Mouse (Mus musculus): ENCODE results near the gene Pdxp. TPM values are rescaled to one million over a fixed set of nuclear protein-coding genes. Genes with fewer than 3 reads are reported as not detected.

Gene Pdxp
- 1 to 10 TPM; 2.2 to 3.2 TPM for total RNA-seq (2023)

DNA sequence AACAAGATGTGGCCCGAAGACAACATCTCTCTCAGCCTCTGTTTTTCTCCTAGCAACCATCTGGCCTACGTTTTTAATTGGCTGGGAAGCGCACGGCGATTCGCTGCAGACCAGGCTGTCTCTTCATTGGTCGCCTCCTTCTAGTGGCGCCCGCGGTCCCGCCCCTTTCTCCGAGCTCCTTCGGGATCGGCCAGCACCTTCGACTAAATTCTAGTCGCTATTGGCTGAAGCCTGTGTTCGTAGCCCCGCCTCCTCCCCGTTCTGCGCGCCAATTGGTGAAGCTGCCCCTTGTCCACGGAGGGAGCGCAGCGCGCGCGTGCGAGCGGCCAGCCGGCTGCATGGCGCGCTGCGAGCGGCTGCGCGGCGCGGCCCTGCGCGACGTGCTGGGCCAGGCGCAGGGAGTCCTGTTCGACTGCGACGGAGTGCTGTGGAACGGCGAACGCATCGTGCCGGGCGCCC lies at the start of gene Pdxp:
Pdxp (plus strand) TSS at position 288 of the 459 bp plus-strand sequence.

DNA sequence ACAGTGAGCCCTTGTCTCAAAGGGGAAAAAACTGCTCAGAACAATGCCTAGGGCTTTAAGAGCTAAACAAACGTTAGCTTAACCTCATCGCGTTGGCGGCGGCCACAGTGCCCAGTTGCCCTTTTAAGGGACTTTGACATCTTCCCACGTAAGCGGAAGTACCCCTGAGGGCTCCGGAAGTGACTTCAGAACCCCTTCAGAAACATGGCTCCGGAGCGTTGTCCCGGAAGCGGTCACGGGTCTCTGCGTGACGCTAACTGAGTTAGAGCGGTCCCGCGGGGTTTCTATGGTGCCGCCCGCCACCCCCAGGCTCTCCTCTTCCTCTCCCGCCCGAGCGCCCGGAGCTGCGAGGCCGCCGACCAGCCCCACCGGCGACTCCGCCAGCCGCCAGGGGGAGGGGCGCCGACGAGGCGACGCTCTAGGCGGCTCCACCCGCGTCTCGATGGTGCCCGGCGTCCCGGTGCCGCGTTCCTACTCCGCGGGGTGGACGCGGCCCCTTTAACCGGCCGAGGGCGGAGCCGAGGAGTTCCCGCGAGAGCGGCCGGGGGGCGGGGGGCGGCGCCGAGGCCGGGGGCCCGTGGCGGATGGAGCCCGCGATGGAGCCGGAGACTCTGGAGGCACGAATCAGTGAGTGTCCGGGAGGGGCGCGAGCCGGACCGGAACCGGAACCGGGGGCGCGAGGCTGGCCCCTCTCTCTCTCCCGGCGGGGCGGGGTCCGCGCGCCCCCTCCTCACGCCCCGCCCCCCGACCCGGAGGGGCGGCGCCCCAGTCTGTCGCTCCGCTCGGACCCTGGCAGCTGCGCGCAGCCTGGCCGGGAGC lies 36.5 kb upstream of the Pdxp start, which contains the start of gene Gga1:
Gga1 (plus strand) TSS at position 200 of the 819 bp plus-strand sequence.

DNA sequence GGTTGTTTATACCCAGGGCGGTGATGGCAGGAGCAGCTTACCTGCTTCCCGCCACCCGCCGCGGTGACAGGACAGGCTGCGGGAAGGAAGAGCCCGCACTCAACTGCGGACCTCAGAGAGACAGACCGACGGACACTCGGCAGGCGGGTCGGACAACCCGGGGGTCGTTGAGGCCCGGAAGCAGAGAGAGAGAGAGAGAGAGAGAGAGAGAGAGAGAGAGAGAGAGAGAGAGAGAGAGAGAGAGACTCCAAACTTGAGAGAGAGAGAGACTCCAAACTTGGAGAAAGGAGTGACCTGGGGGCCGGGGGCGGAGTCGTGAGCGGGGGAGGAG lies 14.3 kb upstream of the Pdxp start, which contains the start of gene Gm49510:
Gm49510 (plus strand) TSS at position 259 of the 331 bp plus-strand sequence.

DNA sequence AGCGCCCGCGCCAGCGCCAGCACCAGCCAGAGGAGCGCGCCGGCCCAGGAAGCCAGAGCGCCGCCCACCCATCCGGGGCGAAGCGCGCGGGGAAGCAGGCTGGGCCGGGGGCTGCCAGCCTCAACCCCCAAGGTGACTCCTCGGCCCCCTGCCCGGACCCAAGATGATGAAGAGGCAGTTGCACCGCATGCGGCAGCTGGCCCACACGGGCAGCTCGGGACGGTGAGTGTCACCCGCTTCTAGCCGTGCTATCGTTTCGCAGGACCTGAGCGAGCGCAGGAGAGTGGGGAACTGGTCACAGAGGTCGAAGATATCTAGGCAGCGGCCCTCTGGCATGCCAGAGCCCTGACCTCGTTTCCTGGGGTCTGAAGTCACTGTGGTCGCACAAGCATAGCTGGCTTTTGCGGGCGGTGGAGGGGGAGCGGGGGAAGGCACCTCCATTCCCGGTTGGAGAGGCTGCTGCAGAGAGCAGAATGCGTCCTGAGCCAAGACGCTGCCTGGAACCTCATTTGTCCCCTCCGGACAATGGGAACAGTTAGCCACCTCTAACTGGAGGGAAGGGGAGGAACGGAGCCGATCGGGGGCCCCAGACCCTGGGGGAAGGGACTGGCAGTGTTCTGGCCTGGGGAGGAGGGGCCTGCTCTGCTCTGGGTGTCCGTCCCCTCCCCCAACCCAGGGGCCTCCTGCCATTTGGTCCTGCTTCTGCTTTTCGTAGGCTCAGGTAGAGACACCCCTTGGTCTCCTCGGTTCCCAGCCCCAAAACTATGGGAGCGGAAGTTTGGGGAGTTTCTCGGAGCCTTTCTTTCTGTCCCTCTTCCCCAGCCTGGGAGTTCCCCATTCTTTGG lies 13.8 kb upstream of the Pdxp start, which contains the start of gene Sh3bp1:
Sh3bp1 (plus strand) TSS at position 29 of the 845 bp plus-strand sequence.

DNA sequence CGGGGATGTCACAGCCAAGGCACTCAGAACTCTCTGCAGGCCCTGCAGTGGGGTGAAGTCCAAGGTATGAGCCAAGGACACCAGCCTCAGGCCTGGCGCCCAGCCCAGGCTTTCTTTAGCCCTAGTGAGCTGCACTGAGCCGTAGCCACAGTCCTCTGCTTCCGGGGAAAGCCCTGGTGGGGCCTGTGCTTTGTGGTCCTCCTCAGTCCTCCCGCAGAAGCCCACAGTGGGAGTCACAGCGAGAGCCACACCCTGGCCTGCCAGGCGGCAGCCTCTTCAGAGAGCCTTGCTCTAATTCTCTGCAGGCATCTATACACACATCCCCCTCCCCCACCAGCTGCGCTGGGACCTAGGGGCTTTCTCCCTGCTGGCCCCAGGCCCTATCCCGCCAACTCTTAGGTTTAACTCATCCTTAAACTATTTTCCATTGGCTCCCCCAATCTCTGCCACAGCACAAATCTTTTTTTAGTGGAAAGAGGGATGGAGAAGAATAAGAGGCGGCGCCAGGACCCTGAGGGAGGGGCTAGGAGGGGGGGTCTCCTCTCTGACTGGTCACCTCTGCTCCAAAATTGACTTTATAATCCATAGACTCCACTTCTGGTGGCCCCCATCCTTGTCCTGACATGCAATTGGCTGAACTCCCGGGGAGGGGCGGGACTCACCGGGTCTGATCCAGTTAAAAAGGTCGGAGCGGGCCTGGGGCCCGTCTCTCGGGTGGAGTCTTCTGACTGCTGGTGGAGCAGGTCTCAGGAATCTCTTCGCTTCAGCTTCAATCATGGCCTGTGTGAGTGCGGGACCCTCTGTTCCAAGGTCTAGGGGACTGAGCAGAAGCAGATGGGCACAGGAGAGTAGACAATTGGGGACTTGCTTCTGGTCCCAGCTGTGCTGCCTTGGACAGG lies 12.6 kb downstream of the Pdxp start, which contains the start of gene Lgals1:
Lgals1 (plus strand) TSS at position 705 of the 899 bp plus-strand sequence.

DNA sequence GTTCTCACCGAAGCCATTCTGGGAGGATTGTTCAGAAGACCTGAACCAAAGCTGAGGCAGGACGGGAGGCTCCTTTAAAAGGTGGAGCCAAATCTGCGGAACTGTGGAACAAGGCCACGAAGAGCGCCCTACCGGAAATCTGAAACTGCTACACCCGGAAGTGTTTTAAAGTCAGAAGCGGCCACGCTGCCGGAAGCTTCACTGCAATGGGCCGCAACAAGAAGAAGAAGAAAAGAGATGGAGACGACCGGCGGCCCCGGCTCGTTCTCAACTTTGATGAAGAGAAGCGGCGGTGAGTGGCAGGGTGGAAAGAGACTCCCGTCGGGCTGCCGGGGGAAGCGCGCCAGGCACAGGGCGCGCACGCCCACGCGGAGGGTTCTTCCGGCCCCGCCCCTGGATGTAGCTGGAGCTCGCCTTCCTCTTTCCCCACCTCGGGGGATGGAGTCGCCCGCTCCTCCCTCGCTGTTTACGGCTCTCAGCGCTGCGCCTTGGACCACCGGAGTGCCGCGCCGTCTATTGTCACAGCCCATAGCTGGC lies 21.1 kb downstream of the Pdxp start, which contains the start of gene Nol12:
Nol12 (plus strand) TSS at position 150 of the 537 bp plus-strand sequence.

DNA sequence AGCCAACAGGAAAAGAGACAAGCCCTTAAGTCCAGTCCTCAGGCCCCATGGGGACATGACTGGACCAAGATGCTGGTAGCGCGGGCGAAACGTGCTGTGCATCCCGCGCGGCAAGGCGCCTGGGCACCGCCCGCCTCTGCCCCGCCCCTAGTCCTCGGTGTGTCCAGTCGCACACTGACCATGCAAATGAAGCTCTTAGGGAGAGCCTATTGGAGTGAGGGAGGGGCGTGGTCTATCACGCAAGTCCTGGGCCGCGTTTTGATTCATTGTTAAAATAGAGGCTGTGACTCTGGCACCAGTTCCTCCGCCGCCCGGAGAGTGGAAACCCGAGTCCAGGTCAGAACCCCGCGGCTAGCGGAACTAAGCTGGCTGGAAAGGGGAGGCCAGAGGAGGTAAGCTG lies 33.9 kb downstream of the Pdxp start, which contains the start of gene Triobp:
Triobp (plus strand) TSS at position 68 of the 400 bp plus-strand sequence.

Other genes with a start within 250 kb of the Pdxp start
- under 1 TPM; 0.11 to 0.33 TPM for gene Elfn2, start 195.1 kb upstream of the Pdxp start, total RNA-seq (2023)
- gene Mfng, start 140.4 kb upstream of the Pdxp start, total RNA-seq (2023) = 10 to 100 TPM; 13.3 to 16.6 TPM
- gene Card10, start 110.9 kb upstream of the Pdxp start, total RNA-seq (2023) = 10 to 100 TPM; 32.7 to 36.8 TPM
- under 1 TPM; 0.22 to 0.42 TPM for gene Cdc42ep1, start 71.3 kb upstream of the Pdxp start, total RNA-seq (2023)
- not detected for gene Lgals2, start 58.4 kb upstream of the Pdxp start, total RNA-seq (2023)
- 10 to 100 TPM; 69.9 to 79.0 TPM for gene Gga1, start 36.7 kb upstream of the Pdxp start, total RNA-seq (2023)
- gene Gm49510, start 14.3 kb upstream of the Pdxp start, total RNA-seq (2023) = 1 to 10 TPM in 1 of 2 experiments, not detected in 1; 1.1 TPM
- gene Sh3bp1, start 14.2 kb upstream of the Pdxp start, total RNA-seq (2023) = 10 to 100 TPM; 78.4 to 90.7 TPM
- gene Lgals1, start 12.8 kb downstream of the Pdxp start, total RNA-seq (2023) = 100 to 1,000 TPM; 207 to 230 TPM
- 10 to 100 TPM; 20.0 to 20.1 TPM for gene Nol12, start 21.0 kb downstream of the Pdxp start, total RNA-seq (2023)
- 100 to 1,000 TPM; 154 to 157 TPM for gene Triobp, start 33.8 kb downstream of the Pdxp start, total RNA-seq (2023)
- 10 to 100 TPM; 30.8 to 40.6 TPM for gene H1f0, start 114.5 kb downstream of the Pdxp start, total RNA-seq (2023)
- gene Galr3, start 128.0 kb downstream of the Pdxp start, total RNA-seq (2023) = not detected
- 10 to 100 TPM; 16.0 to 20.0 TPM for gene Ankrd54, start 149.0 kb downstream of the Pdxp start, total RNA-seq (2023)
- 10 to 100 TPM; 73.8 to 78.1 TPM for gene Eif3l, start 161.3 kb downstream of the Pdxp start, total RNA-seq (2023)
- 10 to 100 TPM; 10.2 to 13.6 TPM for gene Micall1, start 195.0 kb downstream of the Pdxp start, total RNA-seq (2023)
- 10 to 100 TPM; 35.3 to 37.1 TPM for gene Polr2f, start 227.1 kb downstream of the Pdxp start, total RNA-seq (2023)
- gene 1700088E04Rik, start 227.3 kb downstream of the Pdxp start, total RNA-seq (2023) = not detected